Mouse (Mus musculus) spleen, adult 2 months (tissue): ENCODE data around the gene Wdr63.

Experiments used
- CTCF ChIP-seq: fragments of 200-500 bp; IDR thresholded peaks from 2 replicates; pipeline ENCODE4 v1.5.1; 2011; ENCODE audit warnings: mild to moderate bottlenecking, inconsistent platforms; ENCODE audit not compliant: insufficient read depth, insufficient read length, insufficient replicate concordance; ENCODE audit errors: extremely low read depth
- POLR2A ChIP-seq: fragments of 200-500 bp; IDR thresholded peaks from 2 replicates; pipeline ENCODE4 v1.6.1; 2011; ENCODE audit warnings: low read depth, low read length, inconsistent platforms

DNA sequence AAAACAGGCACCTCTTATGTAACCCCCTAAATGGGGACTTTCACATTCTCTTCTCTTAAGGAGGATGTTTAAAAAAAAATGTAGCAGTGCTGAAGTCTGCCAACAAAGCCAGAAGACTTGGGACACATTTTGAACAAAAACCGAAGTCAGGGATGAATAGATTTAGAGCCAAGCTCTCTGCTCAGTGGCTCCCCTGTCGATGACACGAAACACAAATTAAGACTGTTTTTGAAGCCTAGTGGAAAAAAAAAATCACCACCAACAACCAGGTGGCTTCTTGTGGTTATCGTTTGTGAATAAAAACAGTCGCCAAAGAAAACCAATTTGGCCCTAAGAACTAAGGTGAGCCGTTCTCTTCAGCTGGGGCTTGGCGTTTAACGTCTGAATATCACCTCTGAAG is 44.4 kb upstream of the Wdr63 start:
- TF ChIP-seq POLR2A (no peak), CTCF (no peak)
